ENCODE assay signal across 8 mouse cellular contexts in the genomic region with DNA sequence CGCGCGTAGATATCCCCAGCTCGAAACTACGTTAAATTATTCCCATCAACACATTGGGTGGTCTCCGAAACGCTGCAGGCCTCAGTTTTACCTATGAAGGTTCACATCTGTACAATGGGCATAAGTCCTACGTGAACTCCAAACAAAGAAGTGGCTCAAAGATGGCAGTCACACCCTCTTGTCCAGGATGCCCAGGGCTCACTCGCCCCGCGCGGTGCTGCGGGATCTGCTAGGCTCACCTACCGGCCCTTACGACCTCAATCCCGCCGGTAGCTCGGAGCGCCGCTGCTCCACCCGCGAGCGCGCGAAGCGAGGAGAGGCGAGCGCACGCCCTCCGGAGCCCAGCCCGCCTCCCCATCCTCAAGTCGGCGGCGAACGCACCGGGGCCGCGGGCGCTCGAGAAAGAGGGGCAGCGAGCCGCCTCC. TPM values are rescaled to one million over a fixed set of nuclear protein-coding genes. Genes with fewer than 3 reads are reported as not detected.
A peak's percentile ranks its signal among the peaks of the same experiment; 100 is the strongest.
DNase-seq lines count a peak whose midpoint lies in the region; ATAC-seq and TF ChIP-seq lines count a peak whose summit lies in the region.

No protein-coding gene starts in this region.

- H3K4me3 ChIP-seq in testis, adult 2 months (ENCODE audit: control insufficient read depth, low read depth, low read length): peak overlapping the region; percentile 97
- peak overlapping the region; percentile 71 to 85 for H3K4me3 ChIP-seq in heart, embryonic 14.5 days (ENCODE audit: control insufficient read depth in 1 of 2, insufficient read depth in 1 of 2, low read depth in 1 of 2, low read length in 2 of 2)
- H3K4me3 ChIP-seq in liver, postnatal 0 days (ENCODE audit: low read depth, low read length): peak overlapping the region; percentile 88

- WGBS in heart, embryonic 14.5 days: under 1% methylated on average over 38 of the region's 42 CpGs
- WGBS in liver, postnatal 0 days (ENCODE audit: insufficient replicate concordance): 0% methylated on average over 27 of the region's 42 CpGs

- intact Hi-C loops in left cerebral cortex, postnatal 25 days (cut with DNase I): loop anchor here (2.0 kb wide), 1 partner anchor 39 kb away; a partner anchor contains a TSS
- intact Hi-C loops in left cerebral cortex, postnatal 36 days (cut with DNase I): loop anchor here (2.0 kb wide), 1 partner anchor 19 kb away; no protein-coding TSS in a partner anchor

- TF ChIP-seq POLR2A in testis, adult 2 months (IDR thresholded peaks at IDR 0.05; ENCODE audit: control insufficient read depth, low read depth, low read length): no peak

- H3K4me1 ChIP-seq in testis, adult 2 months (ENCODE audit: control insufficient read depth, insufficient read depth, low read length): peaks cover 12% of the 10 kb centered on the region
- peaks cover 2 to 25% of the 10 kb centered on the region in 2 experiments for H3K4me1 ChIP-seq in heart, embryonic 14.5 days (ENCODE audit: control insufficient read depth in 2 of 2, insufficient read depth in 2 of 2, low read length in 2 of 2)
- peaks cover 12% of the 10 kb centered on the region for H3K4me1 ChIP-seq in liver, postnatal 0 days (ENCODE audit: insufficient read depth)

- no peak for TF ChIP-seq CTCF in testis, adult 2 months (IDR thresholded peaks at IDR 0.05; ENCODE audit: control insufficient read depth, insufficient read depth, insufficient replicate concordance, low read depth, low read length)
- no peak for TF ChIP-seq CTCF in liver, postnatal 0 days (IDR thresholded peaks at IDR 0.05; ENCODE audit: low read depth)

- no peak for TF ChIP-seq EP300 in liver, postnatal 0 days (IDR thresholded peaks at IDR 0.05; ENCODE audit: low read depth)

- H3K36me3 ChIP-seq in testis, adult 2 months (ENCODE audit: control insufficient read depth, insufficient read depth, low read length): no peaks in the 10 kb centered on the region
- peaks cover 16% of the 10 kb centered on the region for H3K36me3 ChIP-seq in heart, embryonic 14.5 days (ENCODE audit: control insufficient read depth, insufficient read depth, low read length)
- peaks cover 17% of the 10 kb centered on the region; the same call in 1 of the 2 replicates for H3K36me3 ChIP-seq in liver, postnatal 0 days (replicated peaks; ENCODE audit: insufficient read depth, low read length)

- no peak for DNase-seq in testis, postnatal 10 days (ENCODE audit: low spot score)
- DNase-seq in liver, postnatal 0 days: no peak
- no peak for DNase-seq in left cerebral cortex, postnatal 25 days (ENCODE audit: low spot score in 2 of 2)
- no peak for DNase-seq in thymus, postnatal 25 days
- no peak for DNase-seq in left cerebral cortex, postnatal 36 days (ENCODE audit: low spot score in 2 of 2)

- H3K27me3 ChIP-seq in testis, adult 2 months (ENCODE audit: control insufficient read depth, insufficient read depth, low read length): no peaks in the 10 kb centered on the region
- no peaks in the 10 kb centered on the region for H3K27me3 ChIP-seq in heart, embryonic 14.5 days (ENCODE audit: control insufficient read depth, insufficient read depth, low read length)
- H3K27me3 ChIP-seq in liver, postnatal 0 days (ENCODE audit: insufficient read depth, low read length): no peaks in the 10 kb centered on the region

- peak overlapping the region; percentile 68 for H3K4me2 ChIP-seq in heart, embryonic 14.5 days (ENCODE audit: low read length)
- H3K4me2 ChIP-seq in liver, postnatal 0 days (ENCODE audit: low read depth, low read length): peak overlapping the region; percentile 89

- peak; percentile 7; the same call in 1 of the 2 replicates for ATAC-seq in common myeloid progenitor, adult 5-6 weeks (replicated peaks; ENCODE audit: low read depth, poor library complexity, severe bottlenecking)
- peak; percentile 24 for ATAC-seq in heart, embryonic 14.5 days (ENCODE audit: insufficient number of reproducible peaks, insufficient read depth, low FRiP score, low read depth)
- peak; percentile 63 for ATAC-seq in liver, postnatal 0 days

- peak overlapping the region; percentile 88 for H3K9ac ChIP-seq in heart, embryonic 14.5 days (ENCODE audit: low read length)
- peak overlapping the region; percentile 71 for H3K9ac ChIP-seq in liver, postnatal 0 days (replicated peaks)

- H3K27ac ChIP-seq in testis, adult 2 months (ENCODE audit: control insufficient read depth, insufficient read depth, low read depth, low read length): peak overlapping the region; percentile 77
- peak overlapping the region; percentile 72 to 95 for H3K27ac ChIP-seq in heart, embryonic 14.5 days (replicated peaks in 1 of 2; ENCODE audit: control insufficient read depth in 1 of 2, insufficient read depth in 1 of 2, low read depth in 2 of 2, low read length in 2 of 2)
- H3K27ac ChIP-seq in liver, postnatal 0 days (ENCODE audit: low read depth): peak overlapping the region; percentile 90

- H3K9me3 ChIP-seq in heart, embryonic 14.5 days (ENCODE audit: control insufficient read depth, low read length): no peaks in the 10 kb centered on the region
- no peaks in the 10 kb centered on the region for H3K9me3 ChIP-seq in liver, postnatal 0 days (ENCODE audit: low read length)

RNA-seq across cellular contexts. Expression of a gene that starts 0.4 kb away (rescaled TPM):
- polyA plus RNA-seq in testis, adult 2 months (2012; rRNA removed): 7.3 and 9.8 TPM in 2 replicates
- 30.8 and 46.2 TPM in 2 replicates for total RNA-seq in common myeloid progenitor, adult 5-6 weeks (2017)
- 66.3 and 67.0 TPM in 2 replicates for polyA plus RNA-seq in heart, embryonic 14.5 days (2014; fragmentation: Nextera tagmentation; extraction: Ambion mirVana)
- 47.8 and 53.8 TPM in 2 replicates for polyA plus RNA-seq in liver, postnatal 0 days (2015; fragmentation: Nextera tagmentation; extraction: Ambion mirVana)
- total RNA-seq in left cerebral cortex, postnatal 25 days (2021): 1 to 10 TPM; 8.8 to 9.0 TPM
- 10 to 100 TPM; 10.3 to 10.4 TPM for total RNA-seq in left cerebral cortex, postnatal 36 days (2021)

RNA-seq across cellular contexts. Expression of a gene that starts 39.6 kb away (rescaled TPM):
- polyA plus RNA-seq in testis, adult 2 months (2012; rRNA removed): 22.2 and 25.3 TPM in 2 replicates
- 723 and 854 TPM in 2 replicates for total RNA-seq in common myeloid progenitor, adult 5-6 weeks (2017)
- polyA plus RNA-seq in heart, embryonic 14.5 days (2014; fragmentation: Nextera tagmentation; extraction: Ambion mirVana): 150 and 151 TPM in 2 replicates
- 86.5 and 88.3 TPM in 2 replicates for polyA plus RNA-seq in liver, postnatal 0 days (2015; fragmentation: Nextera tagmentation; extraction: Ambion mirVana)
- total RNA-seq in left cerebral cortex, postnatal 25 days (2021): 1 to 10 TPM; 5.3 to 5.6 TPM
- total RNA-seq in left cerebral cortex, postnatal 36 days (2021): 1 to 10 TPM; 5.1 to 6.1 TPM

RNA-seq across cellular contexts. Expression of a gene that starts 39.8 kb away (rescaled TPM):
- 25.3 and 30.9 TPM in 2 replicates for polyA plus RNA-seq in testis, adult 2 months (2012; rRNA removed)
- 23.0 and 23.9 TPM in 2 replicates for total RNA-seq in common myeloid progenitor, adult 5-6 weeks (2017)
- 9.3 and 9.7 TPM in 2 replicates for polyA plus RNA-seq in heart, embryonic 14.5 days (2014; fragmentation: Nextera tagmentation; extraction: Ambion mirVana)
- polyA plus RNA-seq in liver, postnatal 0 days (2015; fragmentation: Nextera tagmentation; extraction: Ambion mirVana): 2.8 and 3.2 TPM in 2 replicates
- total RNA-seq in left cerebral cortex, postnatal 25 days (2021): 10 to 100 TPM; 22.3 to 23.9 TPM
- total RNA-seq in left cerebral cortex, postnatal 36 days (2021): 10 to 100 TPM; 22.5 to 23.6 TPM

Comparison
In these comparisons a context has a peak if more than half of its experiments do, and no peak if none do; other contexts are left out.
1. ATAC-seq: peak in every context shown above with its lines; median percentile 63 in liver, postnatal 0 days; 24 in heart, embryonic 14.5 days; 7 in common myeloid progenitor, adult 5-6 weeks.
2. RNA of a gene that starts 39.6 kb away (total RNA-seq): 723 to 854 TPM in common myeloid progenitor, adult 5-6 weeks; 5.1 to 6.1 TPM in left cerebral cortex, postnatal 36 days and 5.3 to 5.6 TPM in left cerebral cortex, postnatal 25 days; every median in the first group is over 100 times any median in the second.
3. Peak in every context shown above with its lines, with median percentiles within 50 percentile points of each other: H3K27ac ChIP-seq and H3K4me3 ChIP-seq.